Mouse (Mus musculus) heart, postnatal 36 days (tissue): ENCODE measurements around the gene Gm21173. TPM values are rescaled to one million over a fixed set of nuclear protein-coding genes. Genes with fewer than 3 reads are reported as not detected.
"Not testable (repeated sequence)": the region's sequence is repeated elsewhere in the genome, so short reads cannot be mapped to it uniquely, and the experiment has no call there.

ENCODE experiments used
- DNase-seq, 2 experiments: peaks; one replicate each; pipeline ENCODE4 v3.0.0; 2021 to 2022
- intact Hi-C: fragments of 180-260 bp; cut with DNase I; formaldehyde crosslinking; loops from one replicate; pipeline ENCODE4 v1.15.1; 2025
- total RNA-seq, 2 experiments: library from RNA; stranded (reverse); gene quantifications; 2 replicates each; pipeline ENCODE4 v1.2.3; 2021

Gm21173 gene
- not detected for total RNA-seq

DNA sequence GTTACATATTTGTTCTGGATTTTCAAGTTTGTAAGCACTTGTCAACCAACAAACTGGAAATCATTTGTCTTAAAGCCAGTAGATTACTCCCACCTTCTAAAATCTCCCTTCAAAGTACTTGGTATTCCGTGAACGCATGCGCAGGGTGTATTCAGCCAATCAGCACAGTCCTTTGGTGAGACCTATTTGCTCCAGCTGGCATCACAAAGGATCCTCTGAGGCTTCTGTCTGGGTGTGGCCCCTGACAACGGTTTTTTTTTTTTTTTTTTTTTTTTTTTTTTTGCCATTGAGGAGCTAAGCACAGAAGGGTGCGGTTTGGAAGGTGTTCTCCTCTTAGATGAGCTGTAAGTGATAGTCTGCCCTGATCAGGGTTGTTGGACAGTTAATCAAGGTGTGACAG lies at the start of gene Gm21173:
Gene Gm21173 (plus strand): TSS at position 301 of the 400 bp plus-strand sequence.
- DNase-seq, intact Hi-C loops: not testable (repeated sequence)
